Mouse (Mus musculus) kidney, adult 2 months (tissue): ENCODE measurements at regions not wholly inside any gene's neighbourhood (a gene's known extent, or its start where the extent isn't known, plus 50 kb on each side); places are given as distances from the start of the nearest gene placed in this dataset.

Experiments used
- CTCF ChIP-seq: fragments of 200-500 bp; conservative IDR thresholded peaks from 2 replicates; pipeline ENCODE4 v1.5.1; 2011; ENCODE audit warnings: low read depth, mild to moderate bottlenecking, control low read depth, low read length, moderate library complexity, mixed read lengths; ENCODE audit not compliant: insufficient read depth, insufficient read length
- POLR2A ChIP-seq: fragments of 200-500 bp; IDR thresholded peaks from one replicate; pipeline ENCODE4 v1.6.1; 2011; ENCODE audit warnings: low read depth, low read length, control low read depth

- TF ChIP-seq POLR2A (no peak), CTCF (no peak)
Measured at GRCm38 (mm10) chr5:46232780-46233179, 375.4 kb upstream of the Lcorl start.
